Comparison of ENCODE assay signal across 8 mouse cellular contexts in the genomic region with DNA sequence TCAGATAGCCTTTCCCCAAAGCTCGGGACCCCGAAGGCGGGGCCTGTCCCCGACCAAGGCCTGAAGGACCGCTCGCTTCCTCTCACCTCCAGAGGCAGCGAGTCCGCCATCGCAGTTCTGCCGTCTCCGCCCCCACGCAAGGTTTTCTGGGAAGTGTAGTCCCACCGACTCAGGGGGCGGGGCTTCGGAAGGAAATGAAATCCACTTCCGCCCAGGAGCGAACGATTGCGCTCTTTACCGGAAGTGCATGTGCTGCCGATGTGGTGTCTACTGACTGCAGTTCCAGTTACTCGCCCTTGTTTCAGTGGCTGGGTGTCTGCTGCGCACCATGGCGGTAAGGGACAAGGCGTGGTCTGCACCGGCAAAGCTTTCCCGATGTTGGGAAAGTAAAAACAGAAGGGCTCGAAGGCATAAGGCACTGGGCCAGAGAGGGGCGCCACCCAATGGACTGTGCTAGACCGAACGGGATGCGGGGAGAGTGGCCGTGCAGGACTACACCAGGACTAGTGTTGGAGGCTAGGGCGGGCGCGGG. TPM values are rescaled to one million over a fixed set of nuclear protein-coding genes. Genes with fewer than 3 reads are reported as not detected.
A peak's percentile ranks its signal among the peaks of the same experiment; 100 is the strongest.
DNase-seq lines count a peak whose midpoint lies in the region.

A gene (minus strand): TSS at position 138 of the 532 bp plus-strand sequence.
A gene (plus strand): TSS at position 214 of the 532 bp plus-strand sequence.

- H3K9me3 ChIP-seq in megakaryocyte, embryonic 14.5 days = no peaks in the 10 kb centered on the region

- peak within 1 kb of the TSS; percentile 96 for H3K4me3 ChIP-seq in megakaryocyte, embryonic 14.5 days (replicated peaks)

- H3K4me1 ChIP-seq in megakaryocyte, embryonic 14.5 days = peaks cover 86% of the 10 kb centered on the region

- H3K36me3 ChIP-seq in megakaryocyte, embryonic 14.5 days (replicated peaks; ENCODE audit: low read length) = peaks cover 74% of the 10 kb centered on the region

- H3K27me3 ChIP-seq in megakaryocyte, embryonic 14.5 days (replicated peaks) = no peaks in the 10 kb centered on the region

- peak; percentile 97 to 99 for DNase-seq in adrenal gland, adult (ENCODE audit: inconsistent age in 2 of 2, low spot score in 1 of 2)
- peak; percentile 98 for DNase-seq in embryo, embryonic 10 days (ENCODE audit: low spot score)
- DNase-seq in gastrocnemius, postnatal 10 days = peak; percentile 97
- peak; percentile 98 for DNase-seq in induced T-regulatory cell, adult 2 months (ENCODE audit: low read depth)
- DNase-seq in left cerebral cortex, adult 9 months (ENCODE audit: low spot score in 2 of 2) = peak; percentile 90 to 97
- DNase-seq in right cerebral cortex, adult 2 months (ENCODE audit: low spot score in 2 of 2) = peak; percentile 96 to 98
- DNase-seq in urinary bladder, postnatal 10 days (ENCODE audit: low spot score) = peak; percentile 90

RNA-seq across cellular contexts. Expression of the first gene that starts in this region (rescaled TPM):
- 1 to 10 TPM; 1.5 to 2.4 TPM for total RNA-seq in gastrocnemius, postnatal 10 days (2021)
- 13.0 and 15.5 TPM in 2 replicates for polyA plus RNA-seq in megakaryocyte, embryonic 14.5 days (2012; ENCODE audit: insufficient read depth, low replicate concordance)

RNA-seq across cellular contexts. Expression of the second gene that starts in this region (rescaled TPM):
- total RNA-seq in gastrocnemius, postnatal 10 days (2021) = 10 to 100 TPM; 23.6 to 27.1 TPM
- polyA plus RNA-seq in megakaryocyte, embryonic 14.5 days (2012; ENCODE audit: insufficient read depth, low replicate concordance) = 61.6 and 71.6 TPM in 2 replicates

Comparison
In these comparisons a context has a peak if more than half of its experiments do, and no peak if none do; other contexts are left out.
1. Peak in every context shown above with its lines: DNase-seq and H3K4me3 ChIP-seq.